Mouse (Mus musculus) heart, embryonic 13.5 days (tissue): Measurements from ENCODE around the gene Fgfr2. TPM values are rescaled to one million over a fixed set of nuclear protein-coding genes. Genes with fewer than 3 reads are reported as not detected.

ENCODE experiments used
- ATAC-seq: fragments of 200-750 bp; cut with Nextera tagmentation; 2 replicates; pipeline ENCODE4 v1.8.0; 2017; ENCODE audit warnings: moderate TSS enrichment; ENCODE audit not compliant: insufficient number of reproducible peaks, low FRiP score, low TSS enrichment; ENCODE audit errors: extremely low read depth
- H3K27ac ChIP-seq: fragments of 300-500 bp; sonication (generic); replicated peaks from 2 replicates; pipeline ENCODE4 v1.5.1; 2015; ENCODE audit warnings: moderate library complexity, mild to moderate bottlenecking, inconsistent platforms
- H3K27me3 ChIP-seq: fragments of 300-500 bp; sonication (generic); replicated peaks from 2 replicates; pipeline ENCODE4 v1.6.1; 2015; ENCODE audit warnings: mild to moderate bottlenecking, inconsistent platforms
- H3K36me3 ChIP-seq: fragments of 300-500 bp; sonication (generic); 2 replicates; pipeline ENCODE4 v1.6.1; 2015; ENCODE audit warnings: mild to moderate bottlenecking, inconsistent platforms
- H3K4me1 ChIP-seq: fragments of 300-500 bp; sonication (generic); 2 replicates; pipeline ENCODE4 v1.6.1; 2015; ENCODE audit warnings: inconsistent platforms
- H3K4me2 ChIP-seq: fragments of 300-500 bp; sonication (generic); 2 replicates; pipeline ENCODE4 v1.6.1; 2015; ENCODE audit warnings: inconsistent platforms, mild to moderate bottlenecking, moderate library complexity
- H3K4me3 ChIP-seq: fragments of 300-500 bp; sonication (generic); 2 replicates; pipeline ENCODE4 v1.5.1; 2015; ENCODE audit warnings: moderate library complexity, mild to moderate bottlenecking, inconsistent platforms
- H3K9ac ChIP-seq: fragments of 300-500 bp; sonication (generic); 2 replicates; pipeline ENCODE4 v1.6.1; 2015; ENCODE audit warnings: inconsistent platforms, mild to moderate bottlenecking, moderate library complexity
- H3K9me3 ChIP-seq: fragments of 300-500 bp; sonication (generic); 2 replicates; pipeline ENCODE4 v1.6.1; 2016; ENCODE audit warnings: inconsistent platforms
- WGBS: fragments of 180-500 bp; shearing (Covaris S2); methylation state at CpG from one replicate; pipeline ENCODE4 v1.1.7; 2015; ENCODE audit warnings: mixed read lengths; 5-methylcytosine and 5-hydroxymethylcytosine counted together
- polyA plus RNA-seq: library from polyadenylated mRNA; unstranded; fragments of >200 nt; fragmentation: Nextera tagmentation; extraction: Ambion mirVana; gene quantifications from 2 replicates; pipeline ENCODE4 v1.2.1, GENCODE M21; 2015

Gene Fgfr2
- polyA plus RNA-seq, 1 experiment from 2014 or later: 22.5 TPM

GRCm38 (mm10) chr7:131966916-131967494, 1156.1 kb downstream of the Fgfr2 start:
- 7% methylated on average over 57 of the region's 57 CpGs for WGBS

DNA sequence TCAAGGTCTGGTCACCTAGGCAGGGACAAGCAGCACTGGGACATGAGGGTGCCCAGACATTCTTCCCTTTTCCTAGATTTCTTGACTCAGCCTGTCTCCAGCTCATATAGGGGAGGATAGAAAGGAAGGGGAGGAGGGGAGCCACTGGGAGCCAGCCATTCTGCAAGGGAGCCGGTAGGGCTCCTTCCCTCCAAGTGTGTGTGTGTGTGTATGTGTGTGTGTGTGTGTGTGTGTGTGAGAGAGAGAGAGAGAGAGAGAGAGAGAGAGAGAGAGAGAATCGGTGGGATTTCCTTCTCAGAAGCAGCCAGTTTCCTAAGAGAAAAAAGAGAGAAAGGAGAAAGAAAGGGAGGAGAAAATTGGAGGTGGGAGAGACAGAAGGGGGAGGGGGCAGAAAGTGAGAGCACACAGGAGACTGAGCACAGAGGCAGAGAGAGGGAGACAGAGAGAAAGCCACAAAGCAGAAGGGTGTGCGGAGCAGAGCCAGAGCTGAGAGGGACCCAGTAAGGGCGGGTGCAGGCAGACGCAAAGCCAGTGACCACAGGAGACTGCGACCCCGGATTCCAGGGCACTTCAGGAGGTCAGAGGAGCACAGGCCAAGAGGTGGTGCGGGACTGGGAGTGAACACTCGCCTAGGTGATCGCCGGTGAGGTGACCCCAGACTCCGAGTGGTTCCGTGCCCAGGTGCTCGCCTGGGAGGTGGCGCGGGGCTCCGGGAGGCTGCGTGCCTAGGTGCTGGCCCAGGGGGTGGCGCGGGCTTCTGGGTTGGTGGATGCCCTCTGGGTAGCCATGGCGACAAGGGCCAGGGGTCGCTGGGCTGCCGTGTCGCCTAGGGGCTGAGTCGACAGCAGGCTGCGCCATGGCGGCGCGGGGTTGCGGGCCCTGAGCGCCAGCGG, 1156.9 kb downstream of the Fgfr2 start, which contains the start of gene Gpr26:
Gene Gpr26 (plus strand): TSS at position 438 of the 893 bp plus-strand sequence.
- no peak for ATAC-seq
- Histone ChIP-seq H3K27me3 (peaks cover 62% of the 10 kb centered on the region), H3K4me3 (0 out of 2 replicates have a peak within 1 kb of the TSS, but pooled peaks have one; percentile 17), H3K36me3 (no peaks in the 10 kb centered on the region), H3K4me1 (no peaks in the 10 kb centered on the region), H3K27ac (no peak within 1 kb of the TSS), H3K4me2 (peak within 1 kb of the TSS; percentile 7; the same call in 1 of the 2 replicates), H3K9me3 (no peaks in the 10 kb centered on the region), H3K9ac (no peak within 1 kb of the TSS)
- WGBS: 2% methylated on average over 32 of the region's 32 CpGs

More at GRCm38 (mm10) chr7:131966916-131967494, 1156.1 kb downstream of the Fgfr2 start:
- no peak for ATAC-seq
- no peaks in the 10 kb centered on the region for H3K9me3 ChIP-seq
- H3K4me2 ChIP-seq: peak overlapping the region; percentile 7; the same call in 1 of the 2 replicates
- H3K27me3 ChIP-seq: peaks cover 65% of the 10 kb centered on the region
- H3K9ac ChIP-seq: no peak overlapping the region
- no peaks in the 10 kb centered on the region for H3K36me3 ChIP-seq
- 0 out of 2 replicates have a peak overlapping the region, but pooled peaks have one; percentile 17 for H3K4me3 ChIP-seq
- H3K4me1 ChIP-seq: no peaks in the 10 kb centered on the region
- H3K27ac ChIP-seq: no peak overlapping the region

GRCm38 (mm10) chr7:131960551-131960950, 1162.6 kb downstream of the Fgfr2 start:
- 21% methylated on average over 6 of the region's 6 CpGs for WGBS
- H3K27ac ChIP-seq: no peak overlapping the region
- H3K36me3 ChIP-seq: no peaks in the 10 kb centered on the region
- ATAC-seq: no peak
- no peak overlapping the region for H3K4me2 ChIP-seq
- no peak overlapping the region for H3K4me3 ChIP-seq
- no peak overlapping the region for H3K9ac ChIP-seq
- H3K4me1 ChIP-seq: no peaks in the 10 kb centered on the region
- peaks cover 16% of the 10 kb centered on the region for H3K27me3 ChIP-seq
- H3K9me3 ChIP-seq: no peaks in the 10 kb centered on the region

- H3K9me3 ChIP-seq: no peaks in the 10 kb centered on the region
- H3K27me3 ChIP-seq: no peaks in the 10 kb centered on the region; the same call in 1 of the 2 replicates
- no peak overlapping the region for H3K27ac ChIP-seq
- H3K36me3 ChIP-seq: no peaks in the 10 kb centered on the region
- H3K9ac ChIP-seq: no peak overlapping the region
- H3K4me3 ChIP-seq: no peak overlapping the region
- WGBS: 63% methylated on average over 1 of the region's 1 CpGs
- H3K4me2 ChIP-seq: no peak overlapping the region
- H3K4me1 ChIP-seq: no peaks in the 10 kb centered on the region
- no peak for ATAC-seq
These were observed 1164.4 kb downstream of the Fgfr2 start for GRCm38 (mm10) chr7:131958705-131959104.

- no peak overlapping the region for H3K9ac ChIP-seq
- H3K9me3 ChIP-seq: no peaks in the 10 kb centered on the region
- no peaks in the 10 kb centered on the region for H3K4me1 ChIP-seq
- 0 out of 2 replicates have a peak, but pooled peaks cover 1% of the 10 kb centered on the region for H3K27me3 ChIP-seq
- H3K36me3 ChIP-seq: no peaks in the 10 kb centered on the region
- no peak for ATAC-seq
- no peak overlapping the region for H3K4me3 ChIP-seq
- 68% methylated on average over 3 of the region's 3 CpGs for WGBS
- no peak overlapping the region for H3K4me2 ChIP-seq
- no peak overlapping the region for H3K27ac ChIP-seq
These were observed 1169.7 kb downstream of the Fgfr2 start for GRCm38 (mm10) chr7:131953402-131953801.

GRCm38 (mm10) chr7:131951131-131951530, 1172.0 kb downstream of the Fgfr2 start:
- Histone ChIP-seq H3K9ac (no peak overlapping the region), H3K36me3 (no peaks in the 10 kb centered on the region), H3K4me1 (no peaks in the 10 kb centered on the region), H3K9me3 (no peaks in the 10 kb centered on the region), H3K27me3 (0 out of 2 replicates have a peak, but pooled peaks cover 15% of the 10 kb centered on the region), H3K27ac (no peak overlapping the region), H3K4me3 (no peak overlapping the region), H3K4me2 (no peak overlapping the region)
- 70% methylated on average over 5 of the region's 5 CpGs for WGBS
- ATAC-seq: no peak

DNA sequence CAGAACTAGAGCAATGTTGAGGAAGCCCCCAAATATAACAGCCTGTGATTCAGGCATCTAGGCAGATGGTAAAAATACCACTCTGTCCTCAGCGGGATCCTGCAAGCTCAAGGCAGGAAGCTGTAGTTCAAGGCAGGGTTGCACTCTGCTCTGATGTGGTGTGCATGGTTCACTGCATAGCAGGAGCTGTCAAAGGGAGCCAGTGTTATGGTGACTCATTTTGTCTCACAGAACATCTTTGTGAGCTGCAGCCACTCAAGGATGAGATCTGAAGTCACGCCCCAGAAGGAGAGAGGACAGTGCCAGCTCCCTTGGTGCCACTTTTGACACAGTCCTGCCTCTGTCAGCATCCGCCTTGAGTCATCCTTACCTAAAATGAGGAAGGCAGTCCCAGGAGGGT, 1185.5 kb downstream of the Fgfr2 start:
- 76% methylated on average over 3 of the region's 3 CpGs for WGBS
- H3K9me3 ChIP-seq: no peaks in the 10 kb centered on the region

GRCm38 (mm10) chr7:131927288-131928050, 1195.7 kb downstream of the Fgfr2 start:
- Histone ChIP-seq H3K4me3 (no peak overlapping the region), H3K36me3 (no peaks in the 10 kb centered on the region), H3K27me3 (no peaks in the 10 kb centered on the region; the same call in 1 of the 2 replicates), H3K9me3 (no peaks in the 10 kb centered on the region), H3K4me1 (no peaks in the 10 kb centered on the region), H3K9ac (no peak overlapping the region), H3K4me2 (no peak overlapping the region), H3K27ac (no peak overlapping the region)
- WGBS: 59% methylated on average over 9 of the region's 9 CpGs
- ATAC-seq: no peak

More for the DNA sequence above, 1185.5 kb downstream of the Fgfr2 start:
- no peak overlapping the region for H3K9ac ChIP-seq
- H3K27ac ChIP-seq: no peak overlapping the region
- no peak overlapping the region for H3K4me3 ChIP-seq
- H3K4me2 ChIP-seq: no peak overlapping the region
- H3K4me1 ChIP-seq: no peaks in the 10 kb centered on the region
- H3K36me3 ChIP-seq: no peaks in the 10 kb centered on the region
- no peak for ATAC-seq
- H3K27me3 ChIP-seq: no peaks in the 10 kb centered on the region

DNA sequence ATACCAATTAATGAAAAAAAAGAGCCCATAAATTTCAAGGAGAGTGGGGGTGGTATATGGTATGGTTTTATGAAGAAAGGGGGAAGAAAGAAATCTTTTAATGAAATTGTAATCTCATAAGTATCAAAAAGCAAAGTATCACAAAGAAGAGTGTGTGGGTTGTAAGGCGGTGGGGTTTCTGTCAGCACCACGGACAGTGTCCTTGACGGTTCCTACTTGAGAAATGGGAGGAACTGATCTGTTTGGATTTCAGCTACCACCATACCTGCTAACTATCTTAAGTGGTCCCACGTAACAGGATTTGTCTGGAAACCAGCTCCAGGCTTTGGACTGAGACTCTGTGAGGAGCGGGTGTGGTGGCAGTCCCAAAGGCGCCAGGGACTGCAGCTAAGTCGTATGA, 1205.8 kb downstream of the Fgfr2 start:
- Histone ChIP-seq H3K36me3 (no peaks in the 10 kb centered on the region), H3K9ac (no peak overlapping the region), H3K4me3 (no peak overlapping the region), H3K27me3 (0 out of 2 replicates have a peak, but pooled peaks cover 4% of the 10 kb centered on the region), H3K27ac (no peak overlapping the region), H3K4me1 (no peaks in the 10 kb centered on the region), H3K9me3 (no peaks in the 10 kb centered on the region), H3K4me2 (no peak overlapping the region)
- no peak for ATAC-seq
- 44% methylated on average over 7 of the region's 7 CpGs for WGBS

- Histone ChIP-seq H3K27me3 (0 out of 2 replicates have a peak, but pooled peaks cover 4% of the 10 kb centered on the region), H3K4me2 (no peak overlapping the region), H3K4me3 (no peak overlapping the region), H3K9ac (no peak overlapping the region), H3K36me3 (no peaks in the 10 kb centered on the region), H3K9me3 (no peaks in the 10 kb centered on the region), H3K27ac (no peak overlapping the region), H3K4me1 (no peaks in the 10 kb centered on the region)
- WGBS: 69% methylated on average over 4 of the region's 4 CpGs
- ATAC-seq: no peak
These were observed 1213.5 kb downstream of the Fgfr2 start for GRCm38 (mm10) chr7:131909611-131910010.
